Mouse (Mus musculus) brain, embryonic 14.5 days (tissue): Measurements from ENCODE around the gene Ror2.

ENCODE experiments used
- CTCF ChIP-seq: fragments of 200-500 bp; IDR thresholded peaks from 2 replicates; pipeline ENCODE4 v1.5.1; 2012; ENCODE audit warnings: inconsistent platforms, mild to moderate bottlenecking, moderate library complexity, borderline replicate concordance; ENCODE audit not compliant: insufficient read depth, insufficient read length; ENCODE audit errors: extremely low read depth
- POLR2A ChIP-seq: fragments of 200-500 bp; IDR thresholded peaks from 2 replicates; pipeline ENCODE4 v1.6.1; 2012; ENCODE audit warnings: mild to moderate bottlenecking, inconsistent platforms, borderline replicate concordance; ENCODE audit not compliant: poor library complexity, insufficient read depth, insufficient read length, severe bottlenecking; ENCODE audit errors: extremely low read depth

DNA sequence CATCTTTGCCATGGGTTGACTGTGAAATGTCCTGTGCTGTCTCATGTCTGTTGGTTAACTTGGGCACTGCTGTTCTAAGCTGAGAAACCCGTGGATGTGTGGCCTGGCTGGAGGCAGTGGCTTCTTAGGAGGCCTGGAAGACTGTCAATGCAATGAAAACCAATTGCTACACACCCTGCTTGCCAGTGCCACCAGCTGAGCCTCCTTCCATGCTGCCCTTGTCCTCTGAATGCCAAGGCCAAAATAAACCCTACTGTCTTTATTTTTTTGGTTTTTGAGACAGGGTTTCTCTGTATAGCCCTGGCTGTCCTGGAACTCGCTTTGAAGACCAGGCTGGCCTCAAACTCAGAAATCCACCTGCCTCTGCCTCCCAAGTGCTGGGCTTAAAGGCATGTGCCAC is 44.3 kb upstream of the Ror2 start:
- TF ChIP-seq CTCF (no peak), POLR2A (no peak)
